Mouse (Mus musculus) retina, postnatal 1 day (tissue): ENCODE results near the gene Eya3.
"Not testable (repeated sequence)": the region's sequence is repeated elsewhere in the genome, so short reads cannot be mapped to it uniquely, and the experiment has no call there.

ENCODE experiments used
- DNase-seq: peaks from one replicate; pipeline ENCODE4 v3.0.0-alpha.2; 2012

Gene Eya3

DNA sequence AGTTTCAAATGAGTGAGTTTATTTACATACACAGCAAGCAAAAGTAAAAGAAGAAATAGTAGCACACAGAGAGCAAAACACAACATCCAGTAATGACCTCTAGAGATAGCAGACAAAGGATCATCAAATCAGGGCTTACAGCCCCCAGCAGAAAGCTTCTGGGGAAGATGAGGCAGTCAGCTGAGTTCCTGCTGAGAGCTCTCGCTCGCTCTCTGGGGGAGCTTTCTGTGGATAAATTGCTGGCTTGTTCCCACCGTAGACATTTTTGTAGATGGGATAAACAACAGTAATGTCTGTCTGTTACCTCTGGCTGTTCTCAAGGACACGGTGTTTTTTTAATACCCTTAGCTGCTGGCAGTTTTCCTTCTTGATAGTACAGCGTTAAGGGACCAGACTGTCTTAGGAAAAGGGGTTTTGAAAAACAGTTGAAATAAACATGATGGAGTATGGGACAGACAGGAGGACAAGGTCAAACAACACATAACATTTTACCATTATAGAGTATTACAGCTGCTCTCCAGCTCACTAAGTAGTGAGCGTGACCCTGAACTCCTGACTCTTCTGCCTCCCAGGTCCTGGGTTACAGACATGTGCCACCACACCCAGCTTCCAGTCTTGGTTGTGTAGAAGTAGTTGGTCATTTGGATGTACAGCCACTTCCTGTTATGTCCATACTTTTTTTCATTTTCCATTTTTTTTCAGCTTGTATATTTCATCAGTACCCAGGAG lies 10.6 kb downstream of the Eya3 start:
- DNase-seq: no peak

DNA sequence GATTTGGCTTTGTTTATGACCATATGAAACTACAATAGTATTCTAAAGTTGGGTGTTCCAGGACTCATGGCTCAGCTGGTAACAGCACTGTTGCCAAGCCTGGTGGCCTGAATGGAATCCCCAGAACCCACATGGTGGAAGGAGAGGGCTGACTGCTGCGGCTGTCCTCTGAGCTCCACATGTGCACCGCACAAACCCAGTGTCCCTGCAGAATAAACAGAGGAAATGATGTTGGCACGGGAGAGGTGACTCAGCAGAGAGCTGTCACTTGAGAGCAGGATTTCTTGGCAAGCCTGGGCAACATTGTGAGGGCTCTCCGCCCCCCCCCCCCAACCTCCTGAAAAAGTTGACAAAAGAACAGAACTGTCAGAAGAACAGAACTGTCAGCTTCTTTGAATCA lies 14.1 kb downstream of the Eya3 start:
- no peak for DNase-seq

GRCm38 (mm10) chr4:132653799-132654198 lies 15.0 kb downstream of the Eya3 start:
- no peak for DNase-seq

GRCm38 (mm10) chr4:132655290-132655689 lies 16.5 kb downstream of the Eya3 start:
- no peak for DNase-seq

- no peak for DNase-seq
These were observed 20.3 kb downstream of the Eya3 start for GRCm38 (mm10) chr4:132659106-132659505.

GRCm38 (mm10) chr4:132672697-132673096 lies 33.9 kb downstream of the Eya3 start:
- no peak for DNase-seq

DNA sequence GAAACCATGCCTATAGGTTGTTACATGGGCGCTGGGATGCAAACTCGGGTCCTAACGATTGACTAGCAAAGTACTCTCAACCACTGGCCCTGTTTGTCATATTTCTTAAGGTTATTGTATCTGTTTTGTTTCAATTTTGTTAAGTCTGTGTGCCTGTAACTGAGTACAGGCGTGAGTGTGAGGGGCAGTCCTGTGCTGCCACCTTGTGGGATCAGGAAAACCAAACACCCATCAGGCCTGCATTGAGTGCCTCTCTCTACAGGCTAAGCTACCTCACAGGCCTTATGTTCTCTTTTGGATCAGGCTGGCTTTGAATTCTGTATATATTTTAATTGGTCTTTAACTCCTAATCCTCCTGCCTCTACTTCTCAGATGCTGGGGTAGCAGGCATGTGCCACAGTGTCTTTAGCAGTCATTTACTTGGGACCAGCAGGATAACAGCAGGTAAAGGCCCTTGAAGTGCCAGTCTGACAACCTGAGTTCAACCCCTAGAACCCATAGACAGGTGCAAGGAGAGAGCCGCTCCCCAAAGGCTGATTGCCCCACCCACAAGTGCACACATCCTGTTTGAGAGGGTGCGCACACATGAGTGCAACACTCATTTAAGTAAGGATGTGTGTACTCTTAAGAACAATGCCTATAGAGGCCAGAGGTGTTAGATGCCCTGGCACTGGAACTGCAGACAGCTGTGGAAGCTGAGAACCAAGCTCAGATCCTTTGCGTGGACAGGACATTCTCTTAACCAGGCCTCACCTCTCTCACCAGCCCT lies 38.2 kb downstream of the Eya3 start:
- DNase-seq: peak; percentile 23

- peak; percentile 34 for DNase-seq
These were observed 50.8 kb downstream of the Eya3 start for GRCm38 (mm10) chr4:132689634-132690033.

DNA sequence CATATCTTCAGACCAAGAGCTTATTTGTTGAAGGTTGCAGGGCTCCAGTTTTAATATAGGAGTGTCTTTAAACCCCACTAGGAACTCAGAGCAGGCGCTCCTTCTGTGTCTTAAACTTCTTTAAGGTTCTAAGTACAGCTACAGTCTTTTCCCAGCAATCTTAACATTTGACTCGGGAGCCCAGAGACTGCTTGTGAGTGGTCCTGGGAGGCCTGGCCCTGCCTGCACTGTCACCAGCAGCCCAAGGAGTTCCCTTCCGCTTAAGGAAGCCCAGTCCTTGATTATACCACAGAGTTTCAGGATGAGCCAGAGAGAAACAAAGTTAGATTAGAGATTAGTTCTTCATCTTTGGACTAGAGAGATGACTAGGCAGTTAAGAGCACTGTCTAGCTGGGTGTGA lies 54.6 kb downstream of the Eya3 start:
- no peak for DNase-seq

DNA sequence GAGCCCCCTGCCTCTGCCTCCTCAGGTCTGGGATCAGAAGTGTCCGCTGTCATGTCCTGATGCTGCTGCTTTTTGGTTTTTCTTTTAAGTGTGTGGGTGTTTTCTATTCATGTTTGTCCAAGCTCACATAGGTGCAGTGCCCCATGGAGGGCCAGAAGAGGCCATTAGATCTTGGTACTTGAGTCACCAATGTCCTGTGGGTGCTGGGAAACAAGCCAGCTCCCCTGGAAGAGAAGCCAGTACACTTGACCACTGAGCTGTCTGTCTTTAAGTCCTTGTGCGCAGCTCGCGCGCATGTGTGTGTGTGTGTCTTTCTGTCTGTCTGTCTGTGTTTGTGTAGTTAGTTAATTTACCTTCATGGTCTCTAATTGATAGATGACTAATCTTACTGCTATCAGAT lies 63.3 kb downstream of the Eya3 start:
- DNase-seq: no peak

DNA sequence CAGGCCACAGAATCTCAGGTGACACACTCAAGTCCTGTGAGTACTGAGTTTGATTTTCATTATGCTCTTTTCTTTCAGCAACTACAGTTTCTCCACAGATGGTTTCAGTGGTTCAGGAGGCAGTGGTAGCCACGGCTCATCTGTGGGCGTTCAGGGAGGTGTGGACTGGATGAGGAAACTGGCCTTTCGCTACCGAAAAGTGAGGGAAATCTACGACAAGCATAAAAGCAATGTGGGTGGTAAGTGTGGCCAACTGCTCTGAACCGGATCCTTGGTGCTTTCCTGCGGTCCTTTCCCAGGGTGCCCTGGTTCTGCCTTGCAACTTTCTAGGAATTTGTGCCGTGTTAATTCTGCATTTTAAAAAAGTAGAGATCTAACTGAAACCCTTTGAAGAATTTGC lies 68.1 kb downstream of the Eya3 start:
- DNase-seq: no peak

- no peak for DNase-seq
These were observed 74.4 kb downstream of the Eya3 start for GRCm38 (mm10) chr4:132713181-132713580.

DNA sequence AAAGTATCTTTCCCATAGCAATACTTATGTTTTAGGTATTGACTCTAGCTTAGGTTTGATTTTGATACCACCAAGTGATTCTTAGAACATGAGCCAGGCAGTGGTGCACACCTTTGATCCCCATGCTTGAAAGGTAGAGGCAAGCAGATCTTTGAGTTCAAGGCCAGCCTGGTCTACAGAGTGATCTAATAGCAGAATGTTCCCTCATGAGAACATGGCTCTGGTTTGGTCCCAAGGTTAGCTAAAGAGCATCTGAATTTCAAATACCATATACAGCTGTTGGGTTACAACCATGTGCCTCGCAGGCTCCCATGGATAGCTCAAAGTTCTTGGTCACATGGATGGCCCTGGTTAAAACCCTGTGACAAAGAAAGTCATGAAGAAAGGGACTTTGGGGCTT lies 79.5 kb downstream of the Eya3 start:
- no peak for DNase-seq

- DNase-seq: no peak
These were observed 89.4 kb downstream of the Eya3 start for GRCm38 (mm10) chr4:132728233-132728632.

DNA sequence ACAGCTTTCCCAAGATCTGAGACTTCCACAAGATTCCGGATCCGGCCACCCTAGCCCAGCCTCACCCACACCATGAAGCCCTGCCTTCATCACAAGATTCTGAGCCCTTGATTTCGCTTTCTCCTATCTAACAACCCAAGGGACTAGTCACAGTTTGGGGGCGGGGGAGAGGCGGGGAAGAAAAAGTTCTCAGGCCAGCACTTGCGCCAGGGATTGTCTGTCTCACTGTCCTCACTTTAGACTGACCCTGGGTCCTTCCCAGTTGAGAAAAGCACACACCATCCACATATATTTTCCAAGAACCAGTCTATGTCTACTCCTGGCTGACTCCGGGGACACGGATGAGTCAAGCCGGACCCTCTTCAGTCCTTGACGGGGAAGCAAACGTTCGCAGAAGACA lies 92.8 kb downstream of the Eya3 start:
- no peak for DNase-seq

DNA sequence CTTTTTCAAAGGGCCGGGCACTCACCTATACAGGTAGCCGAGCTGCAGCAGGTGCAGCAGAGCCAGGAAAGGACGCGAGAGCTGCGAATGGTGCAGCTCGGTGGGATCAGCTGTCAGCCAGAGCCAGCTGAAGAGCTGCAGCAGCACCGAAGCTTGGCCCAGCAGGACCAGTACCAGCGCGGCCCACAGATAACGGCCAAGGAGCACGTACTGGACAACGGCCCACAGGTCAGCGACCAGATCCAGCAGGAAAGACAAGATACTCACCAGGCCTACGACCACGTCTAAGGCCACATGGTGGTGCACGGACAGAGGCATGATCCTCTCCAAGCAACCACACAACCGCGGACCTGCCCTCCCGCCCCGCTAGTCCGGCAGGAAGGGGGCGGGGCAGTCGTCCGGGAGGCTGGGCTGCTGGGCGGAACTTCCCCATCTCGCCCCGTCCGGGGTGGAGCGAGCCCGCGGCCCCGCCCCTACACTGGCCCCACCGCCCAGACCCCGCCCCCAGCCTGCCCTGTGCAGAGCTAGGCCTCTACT lies 93.4 kb downstream of the Eya3 start, which contains the start of gene Xkr8:
Xkr8 (minus strand) TSS at position 399 of the 537 bp plus-strand sequence.
- peak; percentile 90 for DNase-seq

GRCm38 (mm10) chr4:132733071-132733770 lies 94.4 kb downstream of the Eya3 start:
- no peak for DNase-seq

- DNase-seq: no peak
These were observed 96.0 kb downstream of the Eya3 start for GRCm38 (mm10) chr4:132734766-132735165.

GRCm38 (mm10) chr4:132735389-132735788 lies 96.6 kb downstream of the Eya3 start:
- no peak for DNase-seq

DNA sequence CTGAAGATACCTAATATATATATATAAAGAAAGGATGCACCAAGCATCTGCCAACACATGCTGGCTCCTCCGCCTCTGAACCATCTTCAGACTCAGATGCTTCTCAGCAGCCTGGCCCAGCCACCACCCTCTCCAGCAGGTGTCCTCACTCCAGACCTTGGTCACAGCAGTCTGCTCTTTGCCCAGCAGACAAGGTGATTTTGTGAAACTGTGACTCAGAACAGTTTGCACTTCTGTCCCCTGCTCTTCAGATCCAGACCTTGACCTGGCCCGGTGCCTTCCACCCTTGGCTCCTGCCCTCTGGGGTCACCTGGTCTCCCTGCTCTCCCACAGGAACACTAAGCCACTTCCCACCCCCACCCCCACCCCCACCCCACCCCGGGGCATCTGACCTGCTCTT lies 97.1 kb downstream of the Eya3 start:
- DNase-seq: no peak

GRCm38 (mm10) chr4:132737154-132737553 lies 98.4 kb downstream of the Eya3 start:
- DNase-seq: not testable (repeated sequence)

DNA sequence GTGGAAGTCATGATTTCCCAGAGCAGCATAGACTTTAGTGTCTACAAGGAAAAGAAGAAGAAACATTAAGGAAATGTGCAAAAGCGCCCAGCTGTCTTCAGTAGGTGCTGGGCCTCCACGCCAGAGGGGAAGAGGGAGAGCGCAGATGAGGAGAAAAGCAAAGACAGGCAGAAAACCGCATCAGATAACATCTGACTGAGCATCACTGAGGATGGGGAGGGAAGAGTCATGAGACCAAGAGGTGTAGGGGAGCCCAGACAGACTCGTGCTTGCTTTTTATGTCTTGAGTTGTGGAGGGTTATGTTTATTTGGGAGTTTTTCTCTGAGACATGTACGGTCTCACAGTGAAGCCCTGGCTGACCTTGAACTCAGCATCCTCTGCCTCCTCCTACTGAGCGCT lies 102.7 kb downstream of the Eya3 start:
- DNase-seq: no peak
